Mouse (Mus musculus) lung, adult 2 months (tissue): Measurements from ENCODE around the gene Ccdc91. TPM values are rescaled to one million over a fixed set of nuclear protein-coding genes. Genes with fewer than 3 reads are reported as not detected.

ENCODE experiments used
- DNase-seq: peaks from one replicate; pipeline ENCODE4 v3.0.0; 2022
- H3K4me1 ChIP-seq: fragments of 200-500 bp; 2 replicates; pipeline ENCODE4 v1.6.1; 2011; ENCODE audit warnings: low read length; ENCODE audit not compliant: control insufficient read depth, insufficient read depth
- H3K4me3 ChIP-seq: fragments of 200-500 bp; replicated peaks from 2 replicates; pipeline ENCODE3; 2011; ENCODE audit warnings: low read depth, mild to moderate bottlenecking, control low read depth, low read length; ENCODE audit errors: extremely low read depth
- CTCF ChIP-seq: fragments of 200-500 bp; IDR thresholded peaks from 2 replicates; pipeline ENCODE4 v1.5.1; 2011; ENCODE audit warnings: mild to moderate bottlenecking, low read length, control low read depth; ENCODE audit not compliant: insufficient read depth
- POLR2A ChIP-seq: fragments of 200-500 bp; IDR thresholded peaks from 2 replicates; pipeline ENCODE4 v1.6.1; 2011; ENCODE audit warnings: low read depth, mild to moderate bottlenecking, control low read depth, low read length, borderline replicate concordance; ENCODE audit errors: extremely low read depth
- WGBS: fragments of 180-500 bp; shearing (Covaris S2); methylation state at CpG from one replicate; pipeline ENCODE4 v1.1.7; 2018; 5-methylcytosine and 5-hydroxymethylcytosine counted together
- polyA plus RNA-seq: library from polyadenylated mRNA; depleted of rRNA; stranded (reverse); fragments of >200 nt; gene quantifications from 2 replicates; pipeline ENCODE4 v1.2.3, GENCODE M21; 2012; rRNA removed

Ccdc91 gene
- polyA plus RNA-seq, 1 experiment, result 22.9 TPM

- no peaks in the 10 kb centered on the region for H3K4me1 ChIP-seq
- no peak for DNase-seq
- 62% methylated on average over 2 of the region's 2 CpGs for WGBS
Measured at GRCm38 (mm10) chr6:147672481-147672880, 196.9 kb downstream of the Ccdc91 start.

GRCm38 (mm10) chr6:147675022-147675733 is 199.6 kb downstream of the Ccdc91 start:
- DNase-seq, result no peak

More at GRCm38 (mm10) chr6:147672481-147672880, 196.9 kb downstream of the Ccdc91 start:
- H3K4me3 ChIP-seq, result no peak overlapping the region
- TF ChIP-seq CTCF (no peak), POLR2A (no peak)

GRCm38 (mm10) chr6:147676214-147676613 is 200.6 kb downstream of the Ccdc91 start:
- no peaks in the 10 kb centered on the region for H3K4me1 ChIP-seq
- no peak overlapping the region for H3K4me3 ChIP-seq
- TF ChIP-seq POLR2A (no peak), CTCF (no peak)
- 98% methylated on average over 1 of the region's 1 CpGs for WGBS
- DNase-seq, result no peak

More at GRCm38 (mm10) chr6:147675022-147675733, 199.6 kb downstream of the Ccdc91 start:
- Histone ChIP-seq H3K4me3 (no peak overlapping the region), H3K4me1 (no peaks in the 10 kb centered on the region)
- TF ChIP-seq CTCF (no peak), POLR2A (no peak)
- 81% methylated on average over 7 of the region's 7 CpGs for WGBS

Other genes starting within 250 kb of the Ccdc91 start
- gene Pthlh, start 211.6 kb upstream of the Ccdc91 start, polyA plus RNA-seq, result 0.76 and 1.7 TPM in 2 replicates